Mouse (Mus musculus): ENCODE measurements around the gene Serinc2. TPM values are rescaled to one million over a fixed set of nuclear protein-coding genes. Genes with fewer than 3 reads are reported as not detected.

The Serinc2 gene
- polyA plus RNA-seq, 1 experiment from 2014 or later, result 47.3 TPM

GRCm38 (mm10) chr4:130211870-130212269 lies 67.1 kb downstream of the Serinc2 start:
- no peak for ATAC-seq (ENCODE audit: insufficient read depth, low FRiP score)
- 85% methylated on average over 2 of the region's 2 CpGs for WGBS
- no peaks in the 10 kb centered on the region for H3K9me3 ChIP-seq (replicated peaks; ENCODE audit: control insufficient read depth, low read length)
- H3K27ac ChIP-seq (ENCODE audit: low read length), result no peak overlapping the region
- H3K27me3 ChIP-seq (ENCODE audit: control insufficient read depth, insufficient read depth, low read length), result no peaks in the 10 kb centered on the region
- no peaks in the 10 kb centered on the region for H3K4me1 ChIP-seq (ENCODE audit: control insufficient read depth, insufficient read depth, low read length)
- H3K4me2 ChIP-seq (ENCODE audit: low read depth, low read length), result no peak overlapping the region
- no peaks in the 10 kb centered on the region for H3K36me3 ChIP-seq (ENCODE audit: control insufficient read depth, insufficient read depth, low read length)
- H3K9ac ChIP-seq (ENCODE audit: low read length), result no peak overlapping the region
- H3K4me3 ChIP-seq (replicated peaks; ENCODE audit: low read length), result no peak overlapping the region

Other genes with a start within 250 kb of the Serinc2 start
- gene Col16a1, start 231.4 kb downstream of the Serinc2 start, polyA plus RNA-seq (2015; fragmentation: Nextera tagmentation; extraction: Ambion mirVana), result 55.6 and 75.1 TPM in 2 replicates
- gene Pef1, start 176.6 kb downstream of the Serinc2 start, polyA plus RNA-seq (2015; fragmentation: Nextera tagmentation; extraction: Ambion mirVana), result 63.5 and 72.7 TPM in 2 replicates
- gene Hcrtr1, start 139.8 kb downstream of the Serinc2 start, polyA plus RNA-seq (2015; fragmentation: Nextera tagmentation; extraction: Ambion mirVana), result 0.29 and 0.49 TPM in 2 replicates
- gene Tinagl1, start 104.1 kb downstream of the Serinc2 start, polyA plus RNA-seq (2015; fragmentation: Nextera tagmentation; extraction: Ambion mirVana), result 62.7 and 77.6 TPM in 2 replicates
- not detected in 2 replicates for gene Gm853, start 56.8 kb downstream of the Serinc2 start, polyA plus RNA-seq (2015; fragmentation: Nextera tagmentation; extraction: Ambion mirVana)
- gene Fabp3, start 29.4 kb upstream of the Serinc2 start, polyA plus RNA-seq (2015; fragmentation: Nextera tagmentation; extraction: Ambion mirVana), result 8.6 and 32.4 TPM in 2 replicates
- gene Gm10570, start 29.5 kb upstream of the Serinc2 start, polyA plus RNA-seq (2015; fragmentation: Nextera tagmentation; extraction: Ambion mirVana), result not detected in 2 replicates
- 51.0 and 56.8 TPM in 2 replicates for gene Zcchc17, start 80.7 kb upstream of the Serinc2 start, polyA plus RNA-seq (2015; fragmentation: Nextera tagmentation; extraction: Ambion mirVana)
- 98.8 and 107 TPM in 2 replicates for gene Snrnp40, start 80.9 kb upstream of the Serinc2 start, polyA plus RNA-seq (2015; fragmentation: Nextera tagmentation; extraction: Ambion mirVana)